Mouse (Mus musculus) liver, adult 2 months (tissue): ENCODE results near the gene Tspo.

Source experiments
- CTCF ChIP-seq: fragments of 200-500 bp; IDR thresholded peaks from 2 replicates; pipeline ENCODE4 v1.5.1; 2011; ENCODE audit warnings: low read depth, low read length, control low read depth
- POLR2A ChIP-seq: fragments of 200-500 bp; IDR thresholded peaks from 2 replicates; pipeline ENCODE4 v1.6.1; 2011; ENCODE audit warnings: low read length, control low read depth; ENCODE audit not compliant: insufficient read depth; ENCODE audit errors: extremely low read depth

DNA sequence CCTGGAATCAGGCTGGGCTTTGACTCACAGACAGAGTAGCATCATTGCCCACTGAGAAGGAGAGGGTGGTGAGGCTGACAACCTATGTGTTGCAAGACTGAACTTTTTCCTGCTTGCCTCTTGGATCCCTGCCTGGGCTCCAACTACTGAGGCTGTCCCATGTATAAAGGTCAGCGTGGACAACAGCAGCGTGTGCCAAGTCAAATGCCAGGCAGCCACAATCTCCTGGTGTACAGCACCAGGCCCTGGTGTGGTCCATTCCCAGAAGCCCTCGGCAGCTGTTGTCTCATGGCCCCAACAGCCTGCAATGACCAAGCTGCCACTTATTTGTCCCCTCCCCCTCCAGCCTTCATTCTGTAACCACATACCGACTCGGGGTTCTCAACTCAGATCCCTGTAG, 8.2 kb downstream of the Tspo start:
- TF ChIP-seq CTCF (no peak), POLR2A (no peak)
